Mouse (Mus musculus) liver, embryonic 14.5 days (tissue): ENCODE data around the gene Med24. TPM values are rescaled to one million over a fixed set of nuclear protein-coding genes. Genes with fewer than 3 reads are reported as not detected.
A peak's percentile ranks its signal among the peaks of the same experiment; 100 is the strongest.

Source experiments
- ATAC-seq: fragments of 200-750 bp; cut with Nextera tagmentation; 2 replicates; pipeline ENCODE4 v1.8.0; 2017; ENCODE audit warnings: moderate number of reproducible peaks, mild to moderate bottlenecking, moderate library complexity; ENCODE audit not compliant: insufficient read depth
- DNase-seq, 3 experiments: peaks; one replicate each; pipeline ENCODE4 v3.0.0-alpha.2; 2012 to 2013; ENCODE audit warnings: low read depth in 3 of 3, low spot score in 3 of 3
- H3K27ac ChIP-seq: fragments of 300-500 bp; sonication (generic); 2 replicates; pipeline ENCODE4 v1.5.1; 2014; ENCODE audit warnings: moderate library complexity, mild to moderate bottlenecking, control low read depth, inconsistent platforms
- H3K27me3 ChIP-seq: fragments of 300-500 bp; sonication (generic); 2 replicates; pipeline ENCODE4 v1.6.1; 2014; ENCODE audit warnings: mild to moderate bottlenecking, low read length, moderate library complexity; ENCODE audit not compliant: control insufficient read depth, insufficient read depth
- H3K36me3 ChIP-seq: fragments of 300-500 bp; sonication (generic); replicated peaks from 2 replicates; pipeline ENCODE4 v1.6.1; 2014; ENCODE audit warnings: low read depth; ENCODE audit not compliant: control insufficient read depth, insufficient read depth
- H3K4me1 ChIP-seq, 2 experiments: fragments of 200-500 bp in 1 of 2; fragments of 300-500 bp in 1 of 2; sonication (generic) in 1 of 2; replicated peaks; 2 replicates each; pipeline ENCODE4 v1.6.1; 2012 to 2014; ENCODE audit warnings: antibody characterized with exemption in 1 of 2, inconsistent platforms in 1 of 2, low read length in 1 of 2; ENCODE audit not compliant: control insufficient read depth in 2 of 2, insufficient read depth in 2 of 2
- H3K4me2 ChIP-seq: fragments of 300-500 bp; sonication (generic); 2 replicates; pipeline ENCODE4 v1.6.1; 2014; ENCODE audit warnings: low read depth, mild to moderate bottlenecking, control low read depth, moderate library complexity
- H3K4me3 ChIP-seq, 2 experiments: fragments of 200-500 bp in 1 of 2; fragments of 300-500 bp in 1 of 2; sonication (generic) in 1 of 2; 2 replicates each; pipeline ENCODE4 v1.5.1; 2012 to 2014; ENCODE audit warnings: low read depth in 2 of 2, low read length in 2 of 2, mild to moderate bottlenecking in 2 of 2, control low read depth in 1 of 2, inconsistent platforms in 1 of 2, moderate library complexity in 1 of 2; ENCODE audit not compliant: insufficient read depth in 1 of 2
- H3K9ac ChIP-seq: fragments of 300-500 bp; sonication (generic); replicated peaks from 2 replicates; pipeline ENCODE4 v1.6.1; 2014; ENCODE audit warnings: mild to moderate bottlenecking, control low read depth, moderate library complexity
- H3K9me3 ChIP-seq: fragments of 300-500 bp; sonication (generic); 2 replicates; pipeline ENCODE4 v1.6.1; 2016; ENCODE audit warnings: low read length, mixed read lengths; ENCODE audit not compliant: control insufficient read depth
- CTCF ChIP-seq: IDR thresholded peaks from 2 replicates; pipeline ENCODE4 v1.5.1; 2016; ENCODE audit warnings: antibody characterized with exemption, low read depth, control low read depth
- EP300 ChIP-seq: IDR thresholded peaks from 2 replicates; pipeline ENCODE4 v1.6.1; 2016; ENCODE audit warnings: antibody characterized with exemption, low read depth
- WGBS: fragments of 180-500 bp; shearing (Covaris S2); extraction: QIAGEN DNeasy Blood & Tissue Kit; methylation state at CpG from one replicate; pipeline ENCODE4 v1.1.7; 2014; ENCODE audit not compliant: insufficient replicate concordance; 5-methylcytosine and 5-hydroxymethylcytosine counted together
- polyA plus RNA-seq, 2 experiments: library from polyadenylated mRNA; depleted of rRNA in 1 of 2; stranded (reverse) in 1 of 2; unstranded in 1 of 2; fragments of >200 nt; fragmentation: Nextera tagmentation in 1 of 2; extraction: Ambion mirVana in 1 of 2; gene quantifications; 2 replicates each; pipeline versions ENCODE4 v1.2.1 to v1.2.3; 2012 to 2014

The Med24 gene
- polyA plus RNA-seq, 2 experiments: 21.3 to 25.0 TPM

GRCm38 (mm10) chr11:98707401-98708281 lies 21.6 kb downstream of the Med24 start:
- no peaks in the 10 kb centered on the region for H3K27me3 ChIP-seq
- no peak overlapping the region for H3K4me2 ChIP-seq
- TF ChIP-seq EP300: no peak
- no peak for TF ChIP-seq CTCF
- 85% methylated on average over 22 of the region's 22 CpGs for WGBS
- H3K9me3 ChIP-seq: no peaks in the 10 kb centered on the region
- H3K9ac ChIP-seq: no peak overlapping the region
- H3K4me3 ChIP-seq: no peak overlapping the region
- H3K4me1 ChIP-seq: peaks cover 0 to 6% of the 10 kb centered on the region in 2 experiments; a peak in 3 of 4 replicates
- ATAC-seq (no peak), DNase-seq (no peak)
- H3K36me3 ChIP-seq: peaks cover 16% of the 10 kb centered on the region
- no peak overlapping the region for H3K27ac ChIP-seq

- Histone ChIP-seq H3K4me3 (no peak overlapping the region), H3K4me1 (peaks cover 0 to 4% of the 10 kb centered on the region in 2 experiments; a peak in 3 of 4 replicates), H3K27ac (no peak overlapping the region), H3K9me3 (no peaks in the 10 kb centered on the region), H3K9ac (no peak overlapping the region), H3K4me2 (no peak overlapping the region), H3K27me3 (no peaks in the 10 kb centered on the region), H3K36me3 (peaks cover 13% of the 10 kb centered on the region)
- no peak for ATAC-seq
- no peak for DNase-seq
- TF ChIP-seq EP300: no peak
- TF ChIP-seq CTCF: no peak
- 84% methylated on average over 10 of the region's 10 CpGs for WGBS
These were observed 24.2 kb downstream of the Med24 start for GRCm38 (mm10) chr11:98705021-98705420.

- no peaks in the 10 kb centered on the region for H3K9me3 ChIP-seq
- no peak for TF ChIP-seq CTCF
- no peak for TF ChIP-seq EP300
- no peak overlapping the region for H3K4me3 ChIP-seq
- ATAC-seq (no peak), DNase-seq (no peak)
- no peak overlapping the region for H3K4me2 ChIP-seq
- H3K9ac ChIP-seq: no peak overlapping the region
- H3K27ac ChIP-seq: no peak overlapping the region
- WGBS: 55% methylated on average over 5 of the region's 5 CpGs
- H3K36me3 ChIP-seq: peaks cover 3% of the 10 kb centered on the region
- H3K27me3 ChIP-seq: no peaks in the 10 kb centered on the region
- H3K4me1 ChIP-seq: no peaks in the 10 kb centered on the region
These were observed 26.9 kb downstream of the Med24 start for GRCm38 (mm10) chr11:98702323-98702722.

GRCm38 (mm10) chr11:98701213-98701670 lies 28.0 kb downstream of the Med24 start, which contains the start of gene Csf3:
Gene Csf3 (plus strand): TSS chr11:98701263.
- ATAC-seq (no peak), DNase-seq (no peak)
- no peaks in the 10 kb centered on the region for H3K9me3 ChIP-seq
- no peak within 1 kb of the TSS for H3K9ac ChIP-seq
- WGBS: 63% methylated on average over 10 of the region's 10 CpGs
- H3K4me2 ChIP-seq: no peak within 1 kb of the TSS
- H3K36me3 ChIP-seq: no peaks in the 10 kb centered on the region; the same call in none of the 2 replicates
- H3K27me3 ChIP-seq: no peaks in the 10 kb centered on the region
- H3K27ac ChIP-seq: no peak within 1 kb of the TSS
- no peak within 1 kb of the TSS for H3K4me3 ChIP-seq
- TF ChIP-seq EP300 (no peak), CTCF (no peak)
- no peaks in the 10 kb centered on the region for H3K4me1 ChIP-seq

GRCm38 (mm10) chr11:98699911-98700310 lies 29.3 kb downstream of the Med24 start:
- H3K27me3 ChIP-seq: no peaks in the 10 kb centered on the region
- TF ChIP-seq CTCF (peak; percentile 95), EP300 (no peak)
- ATAC-seq (peak; percentile 61; the same call in 1 of the 2 replicates), DNase-seq (peak; percentile 35 to 50 (median 37))
- H3K9ac ChIP-seq: no peak overlapping the region
- peaks cover 8% of the 10 kb centered on the region for H3K36me3 ChIP-seq
- no peak overlapping the region for H3K4me2 ChIP-seq
- H3K9me3 ChIP-seq: no peaks in the 10 kb centered on the region
- WGBS: 22% methylated on average over 4 of the region's 4 CpGs
- no peak overlapping the region for H3K27ac ChIP-seq
- no peaks in the 10 kb centered on the region for H3K4me1 ChIP-seq
- no peak overlapping the region for H3K4me3 ChIP-seq
